Mouse (Mus musculus) kidney, postnatal 0 days (tissue): ENCODE data around the gene Maml3. TPM values are rescaled to one million over a fixed set of nuclear protein-coding genes. Genes with fewer than 3 reads are reported as not detected.

Experiments
- ATAC-seq: fragments of 200-750 bp; cut with Nextera tagmentation; replicated peaks from 2 replicates; pipeline ENCODE4 v1.8.0; 2017; ENCODE audit warnings: low read depth, moderate number of reproducible peaks, moderate TSS enrichment, moderate library complexity; ENCODE audit not compliant: low FRiP score
- DNase-seq: peaks from one replicate; pipeline ENCODE4 v3.0.0-alpha.2; 2016; ENCODE audit warnings: low spot score
- H3K27ac ChIP-seq: fragments of 300-500 bp; sonication (generic); 2 replicates; pipeline ENCODE4 v1.5.1; 2014; ENCODE audit warnings: mild to moderate bottlenecking
- H3K27me3 ChIP-seq: fragments of 300-500 bp; sonication (generic); 2 replicates; pipeline ENCODE4 v1.6.1; 2014; ENCODE audit warnings: low read length, mixed read lengths; ENCODE audit not compliant: insufficient read depth
- H3K36me3 ChIP-seq: fragments of 300-500 bp; sonication (generic); 2 replicates; pipeline ENCODE4 v1.6.1; 2014; ENCODE audit warnings: low read length, mixed read lengths; ENCODE audit not compliant: insufficient read depth
- H3K4me1 ChIP-seq: fragments of 300-500 bp; sonication (generic); replicated peaks from 2 replicates; pipeline ENCODE4 v1.6.1; 2014; ENCODE audit warnings: antibody characterized with exemption, low read length, mixed read lengths; ENCODE audit not compliant: insufficient read depth
- H3K4me2 ChIP-seq: fragments of 300-500 bp; sonication (generic); 2 replicates; pipeline ENCODE4 v1.6.1; 2014; ENCODE audit warnings: mild to moderate bottlenecking, low read length, moderate library complexity, mixed read lengths
- H3K4me3 ChIP-seq: fragments of 300-500 bp; sonication (generic); replicated peaks from 2 replicates; pipeline ENCODE4 v1.5.1; 2014; ENCODE audit warnings: low read depth, low read length
- H3K9ac ChIP-seq: fragments of 300-500 bp; sonication (generic); 2 replicates; pipeline ENCODE4 v1.6.1; 2014; ENCODE audit warnings: low read depth, low read length
- H3K9me3 ChIP-seq: fragments of 300-500 bp; sonication (generic); replicated peaks from 2 replicates; pipeline ENCODE4 v1.6.1; 2016; ENCODE audit warnings: low read length, inconsistent platforms, mixed read lengths
- CTCF ChIP-seq: IDR thresholded peaks from 2 replicates; pipeline ENCODE4 v1.5.1; 2016; ENCODE audit warnings: antibody characterized with exemption, low read depth, mild to moderate bottlenecking, moderate library complexity
- WGBS: fragments of 180-500 bp; shearing (Covaris S2); extraction: QIAGEN DNeasy Blood & Tissue Kit; methylation state at CpG from one replicate; pipeline ENCODE4 v1.1.7; 2014; 5-methylcytosine and 5-hydroxymethylcytosine counted together
- polyA plus RNA-seq: library from polyadenylated mRNA; unstranded; fragments of >200 nt; fragmentation: Nextera tagmentation; extraction: Ambion mirVana; gene quantifications from 2 replicates; pipeline ENCODE4 v1.2.1, GENCODE M21; 2015

The Maml3 gene
- polyA plus RNA-seq, 1 experiment from 2014 or later: 5.4 TPM

DNA sequence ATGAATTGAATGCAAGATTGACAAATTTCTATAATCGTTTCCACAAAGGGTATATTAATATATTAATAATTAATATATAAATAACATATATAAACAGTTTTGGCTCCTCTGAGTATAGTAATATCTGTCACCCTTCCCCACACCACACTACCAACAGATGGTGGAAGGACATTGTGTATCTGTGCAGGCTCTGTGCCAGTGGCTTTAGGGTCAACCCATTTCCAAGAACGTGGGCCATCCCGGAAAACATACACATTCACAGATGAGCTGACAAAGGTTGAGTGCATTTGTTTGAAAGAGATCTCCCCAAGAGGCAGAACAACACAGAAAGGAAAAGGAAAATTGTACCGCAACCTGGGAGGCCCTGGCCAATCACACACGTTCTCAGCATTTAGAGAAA lies 238.4 kb downstream of the Maml3 start:
- no peaks in the 10 kb centered on the region for H3K9me3 ChIP-seq
- no peaks in the 10 kb centered on the region for H3K27me3 ChIP-seq
- H3K9ac ChIP-seq: no peak overlapping the region
- TF ChIP-seq CTCF: no peak
- H3K27ac ChIP-seq: no peak overlapping the region
- no peak overlapping the region for H3K4me3 ChIP-seq
- WGBS: 91% methylated on average over 5 of the region's 5 CpGs
- peaks cover 9% of the 10 kb centered on the region; the same call in 1 of the 2 replicates for H3K4me1 ChIP-seq
- no peak overlapping the region for H3K4me2 ChIP-seq
- H3K36me3 ChIP-seq: no peaks in the 10 kb centered on the region
- ATAC-seq: no peak
- no peak for DNase-seq

DNA sequence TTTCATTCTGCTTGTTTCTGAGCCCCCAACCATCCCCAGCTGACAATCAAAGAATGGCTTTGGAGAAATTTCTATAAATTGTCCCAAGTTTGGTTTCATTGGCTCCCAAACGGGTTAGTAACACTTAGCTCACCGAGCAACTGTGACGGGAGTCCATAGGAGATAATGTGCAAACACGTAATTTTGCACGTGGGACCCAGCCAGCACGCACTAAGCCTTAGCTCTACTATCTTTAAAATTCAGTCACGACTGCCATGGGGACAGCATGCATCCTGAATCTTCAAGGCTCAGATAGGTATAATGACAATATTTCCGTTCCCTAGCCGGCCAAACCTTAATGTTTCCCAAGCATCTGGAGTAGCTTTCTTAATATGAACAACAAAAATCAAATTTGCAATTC lies 243.2 kb downstream of the Maml3 start:
- no peaks in the 10 kb centered on the region for H3K36me3 ChIP-seq
- WGBS: 90% methylated on average over 9 of the region's 9 CpGs
- ATAC-seq: no peak

GRCm38 (mm10) chr3:51860458-51860857 lies 244.4 kb downstream of the Maml3 start:
- TF ChIP-seq CTCF: no peak
- H3K4me3 ChIP-seq: no peak overlapping the region

More for the DNA sequence above, 243.2 kb downstream of the Maml3 start:
- H3K27ac ChIP-seq: no peak overlapping the region
- no peak for TF ChIP-seq CTCF
- H3K4me1 ChIP-seq: no peaks in the 10 kb centered on the region
- no peak overlapping the region for H3K4me2 ChIP-seq
- no peak overlapping the region for H3K4me3 ChIP-seq
- no peaks in the 10 kb centered on the region for H3K27me3 ChIP-seq
- DNase-seq: no peak
- H3K9ac ChIP-seq: no peak overlapping the region
- no peaks in the 10 kb centered on the region for H3K9me3 ChIP-seq

GRCm38 (mm10) chr3:51859208-51859607 lies 245.7 kb downstream of the Maml3 start:
- TF ChIP-seq CTCF: no peak
- WGBS: 13% methylated on average over 2 of the region's 2 CpGs
- H3K36me3 ChIP-seq: 0 out of 2 replicates have a peak, but pooled peaks cover 6% of the 10 kb centered on the region
- H3K4me3 ChIP-seq: no peak overlapping the region
- H3K9ac ChIP-seq: no peak overlapping the region
- no peak overlapping the region for H3K4me2 ChIP-seq
- H3K4me1 ChIP-seq: no peaks in the 10 kb centered on the region
- 0 out of 2 replicates have a peak overlapping the region, but pooled peaks have one; percentile 5 for H3K27ac ChIP-seq
- H3K27me3 ChIP-seq: no peaks in the 10 kb centered on the region
- ATAC-seq: peak; percentile 46; the same call in 1 of the 2 replicates
- H3K9me3 ChIP-seq: no peaks in the 10 kb centered on the region
- peak; percentile 86 for DNase-seq

More at GRCm38 (mm10) chr3:51860458-51860857, 244.4 kb downstream of the Maml3 start:
- Histone ChIP-seq H3K4me1 (no peaks in the 10 kb centered on the region), H3K4me2 (no peak overlapping the region), H3K27me3 (no peaks in the 10 kb centered on the region), H3K36me3 (0 out of 2 replicates have a peak, but pooled peaks cover 6% of the 10 kb centered on the region), H3K9me3 (no peaks in the 10 kb centered on the region), H3K9ac (no peak overlapping the region), H3K27ac (no peak overlapping the region)
- ATAC-seq (no peak), DNase-seq (no peak)
- WGBS: 86% methylated on average over 7 of the region's 7 CpGs

DNA sequence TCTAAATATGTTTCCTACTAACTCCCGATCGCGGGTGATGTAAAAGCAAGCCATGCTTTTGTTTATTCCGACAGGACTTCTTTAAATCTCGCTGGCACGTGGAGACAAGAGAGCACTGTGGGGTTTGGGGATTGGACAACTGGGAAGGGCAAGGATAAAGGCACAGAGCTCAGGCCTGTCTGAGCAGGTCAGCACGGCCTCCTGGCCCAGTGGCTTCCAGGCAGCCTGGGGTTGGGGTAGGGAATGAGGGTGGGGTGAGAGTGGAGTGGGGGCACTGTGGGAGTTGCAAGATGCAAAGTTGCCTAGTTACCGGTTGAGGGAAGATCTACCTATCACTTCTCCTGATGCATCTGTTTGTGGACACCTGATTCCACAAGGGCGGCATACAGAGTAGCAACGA lies 250.7 kb downstream of the Maml3 start:
- H3K9ac ChIP-seq: no peak overlapping the region
- H3K4me2 ChIP-seq: no peak overlapping the region
- no peak for TF ChIP-seq CTCF
- H3K36me3 ChIP-seq: 0 out of 2 replicates have a peak, but pooled peaks cover 6% of the 10 kb centered on the region
- DNase-seq: no peak
- no peaks in the 10 kb centered on the region for H3K4me1 ChIP-seq
- no peak for ATAC-seq
- WGBS: 87% methylated on average over 10 of the region's 10 CpGs
- no peaks in the 10 kb centered on the region for H3K27me3 ChIP-seq
- no peak overlapping the region for H3K4me3 ChIP-seq
- H3K27ac ChIP-seq: no peak overlapping the region
- H3K9me3 ChIP-seq: no peaks in the 10 kb centered on the region

- Histone ChIP-seq H3K4me3 (no peak overlapping the region), H3K4me1 (no peaks in the 10 kb centered on the region)
- WGBS: 89% methylated on average over 7 of the region's 7 CpGs
Observed at GRCm38 (mm10) chr3:51853610-51854009, 251.3 kb downstream of the Maml3 start.

DNA sequence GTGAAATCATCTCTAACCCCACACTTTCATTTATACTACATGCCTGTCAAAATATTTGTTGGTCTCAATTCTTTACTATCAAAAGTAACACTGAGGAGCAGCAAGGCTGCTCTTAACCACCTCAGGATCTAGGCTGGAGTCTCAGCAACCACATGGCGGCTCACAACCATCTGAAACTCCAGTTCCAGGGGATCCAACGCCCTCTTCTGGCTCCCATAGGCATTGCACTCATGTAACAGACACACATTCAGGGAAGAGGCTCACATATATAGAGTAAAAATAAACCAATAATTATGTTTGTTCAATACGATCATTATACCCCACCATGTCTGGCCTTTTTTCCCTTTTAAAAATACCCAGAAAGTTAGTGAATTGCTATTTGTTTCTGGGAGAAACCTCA lies 252.2 kb downstream of the Maml3 start:
- peak; percentile 31; the same call in 1 of the 2 replicates for TF ChIP-seq CTCF
- no peak overlapping the region for H3K4me2 ChIP-seq
- no peak overlapping the region for H3K9ac ChIP-seq
- no peaks in the 10 kb centered on the region for H3K9me3 ChIP-seq
- no peaks in the 10 kb centered on the region for H3K27me3 ChIP-seq
- DNase-seq (no peak), ATAC-seq (no peak)
- no peak overlapping the region for H3K4me3 ChIP-seq
- WGBS: 87% methylated on average over 3 of the region's 3 CpGs
- no peaks in the 10 kb centered on the region for H3K4me1 ChIP-seq
- 0 out of 2 replicates have a peak, but pooled peaks cover 6% of the 10 kb centered on the region for H3K36me3 ChIP-seq
- no peak overlapping the region for H3K27ac ChIP-seq

More at GRCm38 (mm10) chr3:51853610-51854009, 251.3 kb downstream of the Maml3 start:
- H3K27ac ChIP-seq: no peak overlapping the region
- no peaks in the 10 kb centered on the region for H3K27me3 ChIP-seq
- ATAC-seq: no peak
- no peak overlapping the region for H3K4me2 ChIP-seq
- no peak for DNase-seq
- TF ChIP-seq CTCF: no peak
- H3K9ac ChIP-seq: no peak overlapping the region
- H3K9me3 ChIP-seq: no peaks in the 10 kb centered on the region
- 0 out of 2 replicates have a peak, but pooled peaks cover 6% of the 10 kb centered on the region for H3K36me3 ChIP-seq
